Mouse (Mus musculus) lung, postnatal 0 days (tissue): Measurements from ENCODE around the gene Hlcs. TPM values are rescaled to one million over a fixed set of nuclear protein-coding genes. Genes with fewer than 3 reads are reported as not detected.

Source experiments
- ATAC-seq: fragments of 200-750 bp; cut with Nextera tagmentation; 2 replicates; pipeline ENCODE4 v1.8.0; 2017; ENCODE audit warnings: moderate library complexity
- DNase-seq: peaks from one replicate; pipeline ENCODE4 v3.0.0-alpha.2; 2016; ENCODE audit warnings: low spot score
- H3K27ac ChIP-seq: fragments of 300-500 bp; sonication (generic); 2 replicates; pipeline ENCODE4 v1.5.1; 2014; ENCODE audit warnings: antibody characterized with exemption, mild to moderate bottlenecking, low read length, mixed read lengths
- H3K27me3 ChIP-seq: fragments of 300-500 bp; sonication (generic); replicated peaks from 2 replicates; pipeline ENCODE4 v1.6.1; 2014; ENCODE audit warnings: low read length, mixed read lengths; ENCODE audit not compliant: insufficient read depth
- H3K36me3 ChIP-seq: fragments of 300-500 bp; sonication (generic); 2 replicates; pipeline ENCODE4 v1.6.1; 2014; ENCODE audit warnings: low read length, mixed read lengths; ENCODE audit not compliant: insufficient read depth
- H3K4me1 ChIP-seq: fragments of 300-500 bp; sonication (generic); 2 replicates; pipeline ENCODE4 v1.6.1; 2014; ENCODE audit warnings: antibody characterized with exemption, low read depth, low read length, mixed read lengths; ENCODE audit not compliant: insufficient read depth
- H3K4me2 ChIP-seq: fragments of 300-500 bp; sonication (generic); replicated peaks from 2 replicates; pipeline ENCODE4 v1.6.1; 2014; ENCODE audit warnings: low read depth, mild to moderate bottlenecking, low read length, moderate library complexity, mixed read lengths
- H3K4me3 ChIP-seq: fragments of 300-500 bp; sonication (generic); 2 replicates; pipeline ENCODE4 v1.5.1; 2014; ENCODE audit warnings: low read depth, low read length
- H3K9ac ChIP-seq: fragments of 300-500 bp; sonication (generic); replicated peaks from 2 replicates; pipeline ENCODE4 v1.6.1; 2014; ENCODE audit warnings: low read depth, mild to moderate bottlenecking
- H3K9me3 ChIP-seq: fragments of 300-500 bp; sonication (generic); 2 replicates; pipeline ENCODE4 v1.6.1; 2016; ENCODE audit warnings: low read length, mixed read lengths
- CTCF ChIP-seq: IDR thresholded peaks from 2 replicates; pipeline ENCODE4 v1.5.1; 2016; ENCODE audit warnings: antibody characterized with exemption, mild to moderate bottlenecking
- EP300 ChIP-seq: IDR thresholded peaks from 2 replicates; pipeline ENCODE4 v1.6.1; 2016; ENCODE audit warnings: antibody characterized with exemption, mild to moderate bottlenecking, control low read depth
- WGBS: fragments of 180-500 bp; shearing (Covaris S2); extraction: QIAGEN DNeasy Blood & Tissue Kit; methylation state at CpG from one replicate; pipeline ENCODE4 v1.1.7; 2014; 5-methylcytosine and 5-hydroxymethylcytosine counted together
- polyA plus RNA-seq: library from polyadenylated mRNA; unstranded; fragments of >200 nt; fragmentation: Nextera tagmentation; extraction: Ambion mirVana; gene quantifications from 2 replicates; pipeline ENCODE4 v1.2.1, GENCODE M21; 2015

Gene Hlcs
- polyA plus RNA-seq, 1 experiment from 2014 or later: 4.6 TPM

GRCm38 (mm10) chr16:94227328-94228018 lies 85.9 kb downstream of the Hlcs start:
- Histone ChIP-seq H3K27ac (no peak overlapping the region), H3K9me3 (no peaks in the 10 kb centered on the region), H3K4me2 (no peak overlapping the region), H3K4me3 (no peak overlapping the region), H3K4me1 (no peaks in the 10 kb centered on the region; the same call in 1 of the 2 replicates), H3K9ac (no peak overlapping the region), H3K36me3 (no peaks in the 10 kb centered on the region), H3K27me3 (no peaks in the 10 kb centered on the region)
- ATAC-seq (no peak), DNase-seq (no peak)
- no peak for TF ChIP-seq CTCF
- TF ChIP-seq EP300: no peak
- WGBS: 63% methylated on average over 18 of the region's 18 CpGs

DNA sequence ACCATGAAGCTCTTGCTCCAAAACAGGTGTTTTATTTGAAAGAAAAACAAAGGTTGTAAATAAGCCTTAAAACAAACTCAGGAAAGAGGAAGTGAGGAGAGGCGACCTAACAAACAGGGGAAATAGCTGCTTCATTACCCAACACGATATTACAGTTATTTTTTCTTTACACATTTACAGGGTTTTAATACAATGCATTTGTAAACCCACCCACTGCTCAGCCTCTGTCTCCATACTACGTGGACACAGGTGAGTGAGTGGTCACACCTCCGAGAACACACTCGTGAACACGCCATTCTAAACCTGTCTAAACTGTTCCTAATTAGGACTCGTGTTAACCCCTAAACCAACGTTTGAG lies 90.0 kb downstream of the Hlcs start:
- TF ChIP-seq EP300: no peak
- TF ChIP-seq CTCF: no peak
- no peak for DNase-seq
- Histone ChIP-seq H3K36me3 (no peaks in the 10 kb centered on the region), H3K9ac (no peak overlapping the region), H3K27me3 (no peaks in the 10 kb centered on the region), H3K4me2 (no peak overlapping the region), H3K27ac (no peak overlapping the region), H3K9me3 (no peaks in the 10 kb centered on the region), H3K4me3 (no peak overlapping the region), H3K4me1 (no peaks in the 10 kb centered on the region; the same call in 1 of the 2 replicates)
- ATAC-seq: no peak
- 48% methylated on average over 8 of the region's 8 CpGs for WGBS

GRCm38 (mm10) chr16:94222646-94223362 lies 90.6 kb downstream of the Hlcs start:
- ATAC-seq (peak; percentile 35), DNase-seq (peak; percentile 69)
- WGBS: 36% methylated on average over 11 of the region's 11 CpGs
- Histone ChIP-seq H3K27me3 (no peaks in the 10 kb centered on the region), H3K9me3 (no peaks in the 10 kb centered on the region), H3K36me3 (no peaks in the 10 kb centered on the region), H3K4me2 (no peak overlapping the region), H3K9ac (no peak overlapping the region), H3K4me1 (no peaks in the 10 kb centered on the region; the same call in 1 of the 2 replicates), H3K4me3 (no peak overlapping the region), H3K27ac (no peak overlapping the region)
- TF ChIP-seq EP300 (no peak), CTCF (no peak)

DNA sequence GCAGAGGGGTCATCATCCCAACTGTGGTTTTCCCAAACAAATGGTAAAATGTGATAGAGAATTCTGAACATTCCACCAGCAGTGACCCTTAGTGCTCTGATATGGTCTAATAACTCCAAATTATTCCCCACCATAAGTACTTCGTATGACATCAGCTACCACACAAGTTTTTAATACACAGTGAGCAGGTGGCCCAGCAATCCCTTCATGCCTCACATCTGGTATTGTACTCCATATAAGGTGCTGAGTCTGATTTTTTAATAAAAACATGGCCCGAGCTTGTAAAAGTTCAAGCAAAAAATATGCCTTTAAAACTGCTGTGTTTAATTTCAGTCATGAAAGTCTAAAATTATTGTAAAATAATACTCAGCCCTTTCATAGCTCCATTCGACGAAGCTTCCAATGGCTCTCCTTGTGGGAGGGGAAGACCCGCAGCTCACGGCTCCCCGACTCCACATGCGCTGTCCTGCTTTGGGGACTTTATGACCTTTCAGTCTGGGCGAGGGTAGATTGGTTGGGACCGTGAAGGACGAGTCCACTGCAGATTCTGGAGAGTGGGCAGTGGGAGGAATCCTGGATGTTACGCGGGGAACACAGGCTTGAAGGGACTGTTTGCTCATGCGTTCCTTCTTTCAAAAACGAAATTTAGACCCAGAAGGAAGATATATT lies 102.5 kb downstream of the Hlcs start:
- 89% methylated on average over 15 of the region's 15 CpGs for WGBS
- Histone ChIP-seq H3K4me3 (no peak overlapping the region), H3K36me3 (no peaks in the 10 kb centered on the region), H3K4me2 (no peak overlapping the region), H3K27ac (no peak overlapping the region), H3K27me3 (no peaks in the 10 kb centered on the region), H3K9me3 (0 out of 2 replicates have a peak, but pooled peaks cover 3% of the 10 kb centered on the region), H3K4me1 (no peaks in the 10 kb centered on the region), H3K9ac (no peak overlapping the region)
- ATAC-seq (no peak), DNase-seq (no peak)
- TF ChIP-seq CTCF (no peak), EP300 (no peak)

GRCm38 (mm10) chr16:94209626-94210025 lies 103.7 kb downstream of the Hlcs start:
- ATAC-seq (no peak), DNase-seq (no peak)
- no peaks in the 10 kb centered on the region for H3K36me3 ChIP-seq
- H3K9me3 ChIP-seq: 0 out of 2 replicates have a peak, but pooled peaks cover 3% of the 10 kb centered on the region
- TF ChIP-seq EP300: no peak
- TF ChIP-seq CTCF: no peak
- H3K4me1 ChIP-seq: no peaks in the 10 kb centered on the region
- H3K27me3 ChIP-seq: no peaks in the 10 kb centered on the region
- H3K27ac ChIP-seq: no peak overlapping the region
- no peak overlapping the region for H3K9ac ChIP-seq
- WGBS: 72% methylated on average over 3 of the region's 3 CpGs
- no peak overlapping the region for H3K4me3 ChIP-seq
- no peak overlapping the region for H3K4me2 ChIP-seq

- WGBS: 88% methylated on average over 10 of the region's 10 CpGs
- Histone ChIP-seq H3K4me2 (no peak overlapping the region), H3K27me3 (no peaks in the 10 kb centered on the region), H3K9ac (no peak overlapping the region), H3K27ac (no peak overlapping the region), H3K36me3 (no peaks in the 10 kb centered on the region), H3K4me3 (no peak overlapping the region), H3K9me3 (0 out of 2 replicates have a peak, but pooled peaks cover 3% of the 10 kb centered on the region), H3K4me1 (no peaks in the 10 kb centered on the region)
- TF ChIP-seq CTCF (no peak), EP300 (no peak)
- ATAC-seq: no peak
- DNase-seq: no peak
These were observed 104.5 kb downstream of the Hlcs start for GRCm38 (mm10) chr16:94208826-94209225.
